Mouse (Mus musculus) forebrain, embryonic 13.5 days (tissue): Measurements from ENCODE around the gene Atp5j. TPM values are rescaled to one million over a fixed set of nuclear protein-coding genes. Genes with fewer than 3 reads are reported as not detected.

Experiments used
- ATAC-seq: fragments of 200-750 bp; cut with Nextera tagmentation; 2 replicates; pipeline ENCODE4 v1.8.0; 2017
- H3K27ac ChIP-seq: fragments of 300-500 bp; sonication (generic); 2 replicates; pipeline ENCODE4 v1.5.1; 2015; ENCODE audit warnings: inconsistent platforms, mild to moderate bottlenecking, moderate library complexity
- H3K27me3 ChIP-seq: fragments of 300-500 bp; sonication (generic); 2 replicates; pipeline ENCODE4 v1.6.1; 2015; ENCODE audit warnings: mild to moderate bottlenecking, inconsistent platforms
- H3K36me3 ChIP-seq: fragments of 300-500 bp; sonication (generic); 2 replicates; pipeline ENCODE4 v1.6.1; 2015; ENCODE audit warnings: mild to moderate bottlenecking, inconsistent platforms; ENCODE audit not compliant: poor library complexity, severe bottlenecking
- H3K4me1 ChIP-seq: fragments of 300-500 bp; sonication (generic); 2 replicates; pipeline ENCODE4 v1.6.1; 2015; ENCODE audit warnings: inconsistent platforms
- H3K4me2 ChIP-seq: fragments of 300-500 bp; sonication (generic); 2 replicates; pipeline ENCODE4 v1.6.1; 2015; ENCODE audit warnings: inconsistent platforms, mild to moderate bottlenecking, moderate library complexity
- H3K4me3 ChIP-seq: fragments of 300-500 bp; sonication (generic); 2 replicates; pipeline ENCODE4 v1.5.1; 2015; ENCODE audit warnings: mild to moderate bottlenecking, inconsistent platforms
- H3K9ac ChIP-seq: fragments of 300-500 bp; sonication (generic); 2 replicates; pipeline ENCODE4 v1.6.1; 2015; ENCODE audit warnings: mild to moderate bottlenecking, inconsistent platforms
- H3K9me3 ChIP-seq: fragments of 300-500 bp; sonication (generic); replicated peaks from 2 replicates; pipeline ENCODE4 v1.6.1; 2016; ENCODE audit warnings: inconsistent platforms
- WGBS: fragments of 180-500 bp; shearing (Covaris S2); methylation state at CpG from one replicate; pipeline ENCODE4 v1.1.7; 2015; 5-methylcytosine and 5-hydroxymethylcytosine counted together
- polyA plus RNA-seq: library from polyadenylated mRNA; unstranded; fragments of >200 nt; fragmentation: Nextera tagmentation; extraction: Ambion mirVana; gene quantifications from 2 replicates; pipeline ENCODE4 v1.2.1, GENCODE M21; 2015

The Atp5j gene
- polyA plus RNA-seq, result 866 and 917 TPM in 2 replicates

- peak; percentile 73 for ATAC-seq
- WGBS, result under 1% methylated on average over 39 of the region's 57 CpGs
- Histone ChIP-seq H3K36me3 (peaks cover 28% of the 10 kb centered on the region), H3K27ac (peak within 1 kb of the TSS; percentile 96), H3K9ac (peak within 1 kb of the TSS; percentile 97), H3K4me2 (peak within 1 kb of the TSS; percentile 84), H3K9me3 (no peaks in the 10 kb centered on the region), H3K4me3 (peak within 1 kb of the TSS; percentile 94), H3K4me1 (peaks cover 30% of the 10 kb centered on the region), H3K27me3 (no peaks in the 10 kb centered on the region)
Measured at GRCm38 (mm10) chr16:84835441-84835822, at the start of gene Atp5j. Gene Atp5j, minus strand, starts transcription at chr16:84835625.

- no peaks in the 10 kb centered on the region for H3K36me3 ChIP-seq
- H3K27me3 ChIP-seq, result no peaks in the 10 kb centered on the region
- no peaks in the 10 kb centered on the region for H3K4me1 ChIP-seq
- ATAC-seq, result no peak
- no peak overlapping the region for H3K27ac ChIP-seq
- no peak overlapping the region for H3K9ac ChIP-seq
- H3K9me3 ChIP-seq, result no peaks in the 10 kb centered on the region
- no peak overlapping the region for H3K4me3 ChIP-seq
- WGBS, result 89% methylated on average over 8 of the region's 8 CpGs
- H3K4me2 ChIP-seq, result no peak overlapping the region
Measured at GRCm38 (mm10) chr16:84884572-84884971, 49.1 kb upstream of the Atp5j start.

GRCm38 (mm10) chr16:84881754-84882321 is 46.4 kb upstream of the Atp5j start:
- H3K9ac ChIP-seq, result no peak overlapping the region
- no peak for ATAC-seq
- no peak overlapping the region for H3K4me3 ChIP-seq
- H3K27me3 ChIP-seq, result no peaks in the 10 kb centered on the region
- no peaks in the 10 kb centered on the region for H3K9me3 ChIP-seq
- no peak overlapping the region for H3K27ac ChIP-seq
- no peaks in the 10 kb centered on the region for H3K36me3 ChIP-seq
- 90% methylated on average over 8 of the region's 8 CpGs for WGBS
- no peak overlapping the region for H3K4me2 ChIP-seq
- H3K4me1 ChIP-seq, result no peaks in the 10 kb centered on the region

- H3K4me3 ChIP-seq, result no peak overlapping the region
- no peaks in the 10 kb centered on the region for H3K36me3 ChIP-seq
- 87% methylated on average over 9 of the region's 9 CpGs for WGBS
- no peaks in the 10 kb centered on the region for H3K9me3 ChIP-seq
- no peak overlapping the region for H3K9ac ChIP-seq
- H3K27me3 ChIP-seq, result no peaks in the 10 kb centered on the region
- no peak overlapping the region for H3K4me2 ChIP-seq
- peaks cover 4% of the 10 kb centered on the region for H3K4me1 ChIP-seq
- no peak overlapping the region for H3K27ac ChIP-seq
- ATAC-seq, result no peak
Measured at GRCm38 (mm10) chr16:84881168-84881567, 45.7 kb upstream of the Atp5j start.

GRCm38 (mm10) chr16:84879146-84879545 is 43.7 kb upstream of the Atp5j start:
- 21% methylated on average over 5 of the region's 5 CpGs for WGBS
- no peak overlapping the region for H3K4me2 ChIP-seq
- no peaks in the 10 kb centered on the region for H3K27me3 ChIP-seq
- H3K9ac ChIP-seq, result no peak overlapping the region
- no peaks in the 10 kb centered on the region for H3K36me3 ChIP-seq
- H3K4me1 ChIP-seq, result peaks cover 18% of the 10 kb centered on the region
- peak; percentile 20; the same call in 1 of the 2 replicates for ATAC-seq
- H3K27ac ChIP-seq, result no peak overlapping the region
- no peaks in the 10 kb centered on the region for H3K9me3 ChIP-seq
- no peak overlapping the region for H3K4me3 ChIP-seq

DNA sequence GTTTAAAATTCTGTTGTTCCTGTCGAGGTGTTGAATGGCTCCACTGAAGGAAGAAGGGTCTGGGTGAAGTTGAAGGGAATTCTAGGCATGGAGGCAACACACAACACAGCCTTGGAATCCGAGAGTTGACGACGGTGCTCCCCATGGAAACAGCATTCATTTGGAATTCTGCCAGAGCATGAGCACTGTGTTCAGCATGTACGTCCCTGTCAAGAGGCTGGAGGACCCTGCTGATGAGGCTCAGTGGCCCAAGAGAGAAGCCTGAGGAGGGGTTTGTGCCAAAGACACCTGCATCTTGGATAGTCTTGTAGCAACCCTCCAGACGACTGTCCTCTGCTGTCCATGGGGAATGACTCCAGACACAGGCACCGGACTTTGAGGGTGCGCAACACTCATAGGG is 40.7 kb upstream of the Atp5j start:
- peak; percentile 78 for ATAC-seq
- H3K9me3 ChIP-seq, result no peaks in the 10 kb centered on the region
- no peak overlapping the region for H3K4me3 ChIP-seq
- no peak overlapping the region for H3K9ac ChIP-seq
- no peaks in the 10 kb centered on the region for H3K27me3 ChIP-seq
- H3K36me3 ChIP-seq, result no peaks in the 10 kb centered on the region
- 42% methylated on average over 8 of the region's 8 CpGs for WGBS
- H3K27ac ChIP-seq, result 0 out of 2 replicates have a peak overlapping the region, but pooled peaks have one; percentile 10
- H3K4me2 ChIP-seq, result 0 out of 2 replicates have a peak overlapping the region, but pooled peaks have one; percentile 14
- H3K4me1 ChIP-seq, result peaks cover 18% of the 10 kb centered on the region

GRCm38 (mm10) chr16:84875718-84876035 is 40.3 kb upstream of the Atp5j start:
- H3K4me2 ChIP-seq, result 0 out of 2 replicates have a peak overlapping the region, but pooled peaks have one; percentile 14
- no peaks in the 10 kb centered on the region for H3K36me3 ChIP-seq
- H3K9ac ChIP-seq, result no peak overlapping the region
- 76% methylated on average over 7 of the region's 7 CpGs for WGBS
- no peak overlapping the region for H3K4me3 ChIP-seq
- H3K4me1 ChIP-seq, result peaks cover 18% of the 10 kb centered on the region
- peak; percentile 70; the same call in 1 of the 2 replicates for ATAC-seq
- H3K9me3 ChIP-seq, result no peaks in the 10 kb centered on the region
- H3K27me3 ChIP-seq, result no peaks in the 10 kb centered on the region
- peak overlapping the region; percentile 10; the same call in 1 of the 2 replicates for H3K27ac ChIP-seq

GRCm38 (mm10) chr16:84875012-84875717 is 39.7 kb upstream of the Atp5j start:
- Histone ChIP-seq H3K4me3 (no peak overlapping the region), H3K9me3 (no peaks in the 10 kb centered on the region), H3K36me3 (no peaks in the 10 kb centered on the region), H3K4me2 (no peak overlapping the region), H3K27me3 (no peaks in the 10 kb centered on the region), H3K4me1 (peaks cover 18% of the 10 kb centered on the region), H3K9ac (no peak overlapping the region), H3K27ac (no peak overlapping the region; the same call in 1 of the 2 replicates)
- peak; percentile 37; the same call in 1 of the 2 replicates for ATAC-seq
- WGBS, result 84% methylated on average over 24 of the region's 24 CpGs

GRCm38 (mm10) chr16:84873805-84874204 is 38.4 kb upstream of the Atp5j start:
- WGBS, result 80% methylated on average over 8 of the region's 8 CpGs
- ATAC-seq, result no peak
- H3K36me3 ChIP-seq, result no peaks in the 10 kb centered on the region
- no peak overlapping the region for H3K4me3 ChIP-seq
- H3K4me2 ChIP-seq, result no peak overlapping the region
- H3K9me3 ChIP-seq, result no peaks in the 10 kb centered on the region
- peaks cover 18% of the 10 kb centered on the region for H3K4me1 ChIP-seq
- H3K9ac ChIP-seq, result no peak overlapping the region
- H3K27ac ChIP-seq, result no peak overlapping the region
- H3K27me3 ChIP-seq, result no peaks in the 10 kb centered on the region

DNA sequence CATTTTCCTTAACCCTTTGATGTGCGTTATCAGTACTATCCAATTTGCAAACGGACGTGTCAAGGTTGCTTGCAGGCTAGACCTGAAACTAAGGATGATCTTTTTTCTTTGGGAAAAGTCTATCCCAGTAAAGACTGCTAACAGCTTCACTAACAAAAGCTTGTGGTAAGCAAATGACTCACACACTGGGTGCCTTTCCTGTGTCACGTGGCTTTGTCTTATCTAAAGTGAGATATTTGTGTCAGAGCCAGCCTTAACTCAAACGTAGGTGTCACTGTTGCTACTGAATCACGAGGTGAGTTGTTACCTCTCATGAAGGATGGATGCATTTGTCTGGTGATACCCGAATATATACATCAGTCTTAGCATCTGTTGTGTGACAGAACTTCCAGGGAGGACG is 29.2 kb upstream of the Atp5j start:
- Histone ChIP-seq H3K27me3 (no peaks in the 10 kb centered on the region), H3K9ac (no peak overlapping the region), H3K4me2 (no peak overlapping the region), H3K9me3 (no peaks in the 10 kb centered on the region), H3K36me3 (peaks cover 37% of the 10 kb centered on the region), H3K27ac (no peak overlapping the region), H3K4me3 (no peak overlapping the region), H3K4me1 (no peaks in the 10 kb centered on the region)
- no peak for ATAC-seq
- WGBS, result 91% methylated on average over 8 of the region's 8 CpGs

GRCm38 (mm10) chr16:84853492-84853891 is 18.1 kb upstream of the Atp5j start:
- no peak for ATAC-seq
- Histone ChIP-seq H3K4me3 (no peak overlapping the region), H3K9me3 (no peaks in the 10 kb centered on the region), H3K4me2 (no peak overlapping the region), H3K27ac (no peak overlapping the region), H3K4me1 (no peaks in the 10 kb centered on the region), H3K36me3 (peaks cover 83% of the 10 kb centered on the region), H3K9ac (no peak overlapping the region), H3K27me3 (no peaks in the 10 kb centered on the region)
- WGBS, result 90% methylated on average over 6 of the region's 6 CpGs

- no peak overlapping the region for H3K4me3 ChIP-seq
- H3K4me2 ChIP-seq, result no peak overlapping the region
- no peaks in the 10 kb centered on the region for H3K9me3 ChIP-seq
- H3K4me1 ChIP-seq, result peaks cover 22% of the 10 kb centered on the region
- H3K36me3 ChIP-seq, result peaks cover 24% of the 10 kb centered on the region
- H3K27ac ChIP-seq, result no peak overlapping the region
- no peak overlapping the region for H3K9ac ChIP-seq
- 79% methylated on average over 2 of the region's 2 CpGs for WGBS
- H3K27me3 ChIP-seq, result no peaks in the 10 kb centered on the region
- ATAC-seq, result no peak
Measured at GRCm38 (mm10) chr16:84838576-84838975, 3.2 kb upstream of the Atp5j start.
